Mouse (Mus musculus): ENCODE data around the gene Klhdc7a. TPM values are rescaled to one million over a fixed set of nuclear protein-coding genes. Genes with fewer than 3 reads are reported as not detected.
"Not testable (repeated sequence)": the region's sequence is repeated elsewhere in the genome, so short reads cannot be mapped to it uniquely, and the experiment has no call there.

Klhdc7a gene
- total RNA-seq (2021) = 1 to 10 TPM in 1 of 2 experiments, under 1 TPM in 1; 0.81 to 1.9 TPM

DNA sequence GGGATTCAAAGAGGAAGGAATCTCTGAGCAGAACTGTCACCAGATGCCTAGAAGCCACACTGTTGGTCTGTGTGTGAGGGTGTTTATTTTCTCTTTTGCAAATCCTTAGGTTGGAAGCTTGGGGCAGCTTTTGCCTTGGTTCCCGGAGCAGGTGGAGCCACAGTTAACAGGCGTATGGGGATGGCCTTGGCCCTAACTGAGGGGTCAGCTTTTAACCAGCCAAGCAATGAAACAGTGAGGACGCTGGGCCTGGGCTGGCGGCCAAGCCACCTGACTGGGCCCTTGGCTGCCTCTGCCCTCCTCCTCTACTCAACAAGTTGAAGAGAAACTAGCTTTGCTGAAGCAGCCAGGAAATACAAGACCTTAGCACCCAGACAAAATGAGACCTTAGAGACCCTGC, at the start of gene Klhdc7a:
Gene Klhdc7a (minus strand): TSS at position 105 of the 400 bp plus-strand sequence.
- DNase-seq = peak; percentile 86
- intact Hi-C loops (cut with DNase I) = no loop called here

DNA sequence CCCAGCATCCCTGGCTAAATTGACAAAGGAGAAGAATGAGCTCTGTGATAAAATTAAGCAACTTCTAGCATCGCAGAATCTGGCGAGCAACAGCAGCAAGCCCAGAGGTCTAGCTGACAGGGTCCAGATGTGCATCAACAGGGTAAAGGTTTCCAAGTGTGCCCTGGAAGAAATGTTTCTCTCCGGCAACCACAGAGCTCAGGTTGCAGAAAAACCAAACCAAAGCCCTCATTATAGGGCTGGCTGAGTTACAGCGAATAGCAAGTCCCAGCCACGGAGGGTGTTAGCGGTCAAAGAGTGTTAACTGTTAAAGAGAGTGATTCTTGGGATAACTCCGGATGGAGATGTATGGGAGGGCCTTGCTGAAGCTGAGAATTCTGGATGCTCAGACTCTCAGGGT, 48.1 kb upstream of the Klhdc7a start:
- intact Hi-C loops (cut with DNase I) = no loop called here
- no peak for DNase-seq

- no peak for DNase-seq
- intact Hi-C loops (cut with DNase I) = no loop called here
Observed at GRCm38 (mm10) chr4:140010728-140011470, 43.1 kb upstream of the Klhdc7a start.

- intact Hi-C loops (cut with DNase I) = no loop called here
- DNase-seq = no peak
Observed at GRCm38 (mm10) chr4:140004932-140005331, 37.1 kb upstream of the Klhdc7a start.

DNA sequence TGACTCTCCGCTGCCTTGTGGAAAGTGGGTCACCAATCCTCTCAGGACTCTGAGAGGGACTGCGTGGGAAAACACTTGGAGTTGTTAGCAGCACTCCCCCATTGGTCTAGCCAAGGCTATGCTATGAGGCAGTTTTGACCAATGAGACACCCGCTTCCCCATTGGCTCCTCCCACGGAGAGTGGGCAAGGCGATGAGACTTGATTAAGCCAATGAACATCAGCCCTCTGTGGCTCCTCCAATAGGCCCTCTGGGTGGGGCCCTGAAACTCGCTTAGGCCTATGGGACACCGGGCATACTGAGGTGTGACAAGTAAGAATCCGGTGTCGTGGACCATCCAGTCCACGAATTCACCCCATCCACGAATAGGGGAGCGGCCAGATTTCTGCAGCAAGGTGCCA, 36.3 kb upstream of the Klhdc7a start:
- intact Hi-C loops (cut with DNase I) = no loop called here
- DNase-seq = no peak

DNA sequence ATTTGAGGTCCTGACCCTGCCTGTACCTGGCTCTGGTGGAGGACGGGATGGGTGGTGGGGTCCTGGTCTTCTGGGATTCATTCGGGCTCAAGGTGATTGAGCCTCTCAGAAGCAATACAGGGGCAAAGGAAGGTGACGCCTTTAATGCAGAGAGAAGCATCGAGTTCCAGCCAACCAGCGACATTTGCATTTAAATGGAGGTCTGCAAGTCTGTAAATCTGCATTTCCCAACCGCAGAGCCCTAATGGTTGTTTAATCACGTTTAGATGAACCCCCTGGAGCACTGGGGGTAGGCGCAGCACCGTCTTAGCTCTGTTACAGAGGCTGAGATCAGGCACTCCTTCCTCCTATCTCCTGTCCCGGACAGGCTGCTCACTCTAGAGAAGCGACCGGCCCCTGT, 34.2 kb upstream of the Klhdc7a start:
- intact Hi-C loops (cut with DNase I) = no loop called here
- DNase-seq = no peak

- intact Hi-C loops (cut with DNase I) = no loop called here
- DNase-seq = no peak
Observed at GRCm38 (mm10) chr4:140000911-140001310, 33.1 kb upstream of the Klhdc7a start.

DNA sequence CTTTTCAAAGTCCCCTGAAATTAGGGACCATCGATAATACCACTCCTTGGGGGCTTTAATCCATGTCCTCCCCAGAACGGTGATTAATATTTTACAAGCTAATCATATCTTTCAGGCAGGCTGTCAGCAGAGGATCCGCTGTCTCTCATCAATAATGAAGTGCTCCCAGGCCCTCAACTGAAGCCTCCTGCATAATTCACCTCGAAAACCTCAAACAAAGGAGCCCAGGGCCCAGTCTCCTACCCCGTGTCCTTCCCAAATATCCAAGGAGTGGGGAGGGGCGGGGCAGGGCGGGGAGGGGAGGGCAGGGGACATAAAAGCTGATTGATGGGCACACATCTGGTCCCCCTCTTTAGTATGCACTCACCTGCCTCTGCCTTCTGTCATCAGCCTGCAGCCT, 31.2 kb upstream of the Klhdc7a start:
- intact Hi-C loops (cut with DNase I) = no loop called here
- no peak for DNase-seq

GRCm38 (mm10) chr4:139995659-139996058, 27.8 kb upstream of the Klhdc7a start:
- intact Hi-C loops (cut with DNase I) = no loop called here
- no peak for DNase-seq

DNA sequence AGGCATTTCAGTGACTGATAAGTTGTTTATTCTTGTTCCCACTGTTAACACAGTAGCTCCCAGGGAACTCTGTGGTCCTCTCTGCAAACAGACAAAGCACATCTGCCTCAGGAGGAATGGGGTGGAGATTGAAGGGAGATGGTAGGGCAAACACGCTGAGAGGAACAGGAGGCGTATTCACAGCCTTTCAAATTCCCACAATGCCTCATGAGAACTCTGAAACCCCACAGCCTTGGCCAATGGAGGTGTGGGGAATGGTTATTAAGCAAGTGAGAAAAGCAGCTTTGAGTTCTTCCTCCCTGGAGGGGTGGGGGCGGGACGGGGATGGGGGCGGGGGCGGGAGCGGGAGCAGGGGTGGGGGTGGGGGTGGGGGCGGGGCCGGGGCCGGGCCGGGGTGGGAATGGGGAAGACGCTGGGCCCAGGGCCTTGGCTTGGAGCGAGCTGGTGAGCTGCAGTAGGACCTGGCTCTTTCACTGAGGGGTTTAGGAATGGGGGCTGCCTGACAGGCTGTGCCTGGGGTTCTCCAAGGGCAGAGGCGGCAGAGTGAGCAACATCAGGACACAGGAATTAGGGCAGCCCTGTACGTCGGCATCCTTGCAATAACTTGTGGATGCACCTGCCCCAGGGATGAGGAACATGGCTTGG, 25.4 kb upstream of the Klhdc7a start:
- DNase-seq = no peak
- intact Hi-C loops (cut with DNase I) = no loop called here

DNA sequence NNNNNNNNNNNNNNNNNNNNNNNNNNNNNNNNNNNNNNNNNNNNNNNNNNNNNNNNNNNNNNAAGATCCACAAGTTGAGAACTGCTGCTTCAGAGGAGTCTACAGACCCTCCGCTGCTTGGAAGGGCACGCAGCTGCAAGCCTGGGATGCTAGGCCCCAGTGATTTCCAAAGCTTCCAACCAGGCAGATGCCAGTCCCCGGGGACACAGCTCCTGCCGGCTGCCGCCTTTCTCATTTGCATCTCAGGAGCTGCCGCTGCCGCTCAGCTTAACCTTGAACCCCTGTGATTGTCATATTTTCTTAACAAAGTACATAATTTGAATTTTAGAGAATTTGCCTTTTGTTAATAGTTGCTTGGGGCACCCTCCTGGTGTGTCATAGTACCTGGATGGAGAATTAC, 19.1 kb upstream of the Klhdc7a start:
- DNase-seq = no peak
- intact Hi-C loops (cut with DNase I) = no loop called here

GRCm38 (mm10) chr4:139978716-139979115, 10.9 kb upstream of the Klhdc7a start:
- intact Hi-C loops (cut with DNase I) = no loop called here
- DNase-seq = no peak

DNA sequence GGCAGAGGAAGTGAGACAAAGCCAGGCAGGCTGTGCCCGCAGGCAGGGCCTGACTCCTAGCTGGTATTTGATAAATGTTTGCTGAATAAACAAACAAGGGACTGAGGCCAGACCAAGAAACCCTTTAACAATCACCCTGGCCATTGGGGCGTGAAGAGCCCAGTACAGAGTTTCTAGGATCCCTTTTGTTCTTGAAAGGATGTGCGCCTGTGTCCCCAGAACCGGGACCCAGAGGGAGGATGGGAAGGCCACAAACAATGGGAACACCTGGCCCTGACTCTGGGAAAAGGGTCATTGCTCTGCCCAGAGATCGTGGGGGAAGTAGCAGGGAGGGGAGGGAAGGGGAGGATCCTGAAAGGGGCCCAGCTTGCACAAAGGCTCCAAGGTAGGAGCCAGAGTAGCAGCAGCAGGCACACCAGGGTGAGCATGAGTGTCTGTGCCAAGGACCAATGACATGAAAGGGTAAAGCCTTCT, 9.5 kb upstream of the Klhdc7a start:
- intact Hi-C loops (cut with DNase I) = no loop called here

DNA sequence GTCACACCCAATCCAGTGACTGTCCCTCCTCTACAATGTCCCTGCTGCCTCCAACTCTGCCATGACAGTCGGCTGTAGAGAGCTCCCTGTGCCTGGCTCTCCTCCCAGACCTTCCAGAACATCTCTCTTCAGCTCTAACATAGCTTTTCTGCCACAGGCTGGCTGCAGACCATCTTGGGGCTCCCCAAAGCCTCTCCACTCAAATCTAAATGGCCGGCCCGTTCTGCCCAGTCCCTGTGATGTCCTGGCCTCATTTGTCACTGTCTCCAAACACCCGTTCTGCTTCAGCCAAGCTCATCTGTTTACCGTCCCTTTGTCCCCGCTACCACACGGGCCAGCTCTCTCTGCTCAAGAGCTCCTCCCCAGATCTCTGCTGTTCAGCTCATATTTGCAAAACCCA, 6.7 kb upstream of the Klhdc7a start:
- intact Hi-C loops (cut with DNase I) = no loop called here
- no peak for DNase-seq

More for the DNA sequence above, 9.5 kb upstream of the Klhdc7a start:
- DNase-seq = no peak

DNA sequence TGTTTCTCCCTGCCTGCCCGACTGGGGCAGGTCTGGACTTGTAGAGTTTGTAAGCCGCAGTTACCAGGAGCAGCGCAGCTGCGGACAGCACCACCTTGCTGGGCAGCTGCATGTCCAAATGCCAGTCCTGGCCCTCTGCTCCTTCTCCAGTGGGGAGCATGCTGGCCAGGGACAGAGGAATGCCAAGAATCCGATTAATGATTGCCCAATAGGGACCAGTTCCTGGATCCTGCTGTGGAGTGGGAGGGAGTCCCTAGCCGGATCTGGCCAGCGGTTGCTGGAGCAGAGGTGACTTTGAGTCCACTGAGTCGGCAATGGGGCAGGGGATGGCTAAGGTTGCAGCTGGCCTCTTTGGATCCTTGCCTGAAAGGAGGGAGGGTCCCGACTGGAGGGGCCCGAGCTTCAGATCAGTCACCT, 343 bp downstream of the Klhdc7a start:
- intact Hi-C loops (cut with DNase I) = no loop called here

DNA sequence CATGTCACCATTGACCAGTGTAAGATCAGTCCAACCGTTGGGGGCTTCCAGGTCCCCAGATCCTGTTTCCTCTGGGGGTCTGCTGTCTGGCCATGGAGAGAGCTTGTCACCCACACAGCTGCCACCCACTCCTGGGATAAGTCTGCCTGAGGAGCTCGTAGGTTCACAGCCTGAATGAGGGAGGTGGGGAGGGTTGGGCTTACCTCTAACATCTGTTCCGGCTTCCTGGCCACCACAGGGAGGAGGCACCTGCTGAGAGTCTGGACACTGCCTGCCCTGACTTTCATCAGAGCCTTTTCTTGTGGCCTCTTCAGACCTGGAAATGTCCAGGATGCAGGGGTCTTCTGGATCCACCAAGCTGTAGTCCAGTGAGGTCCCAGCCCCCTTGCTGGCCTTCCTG, 845 bp downstream of the Klhdc7a start:
- DNase-seq = no peak
- intact Hi-C loops (cut with DNase I) = no loop called here

More for the DNA sequence above, 343 bp downstream of the Klhdc7a start:
- DNase-seq = peak; percentile 66 to 76

DNA sequence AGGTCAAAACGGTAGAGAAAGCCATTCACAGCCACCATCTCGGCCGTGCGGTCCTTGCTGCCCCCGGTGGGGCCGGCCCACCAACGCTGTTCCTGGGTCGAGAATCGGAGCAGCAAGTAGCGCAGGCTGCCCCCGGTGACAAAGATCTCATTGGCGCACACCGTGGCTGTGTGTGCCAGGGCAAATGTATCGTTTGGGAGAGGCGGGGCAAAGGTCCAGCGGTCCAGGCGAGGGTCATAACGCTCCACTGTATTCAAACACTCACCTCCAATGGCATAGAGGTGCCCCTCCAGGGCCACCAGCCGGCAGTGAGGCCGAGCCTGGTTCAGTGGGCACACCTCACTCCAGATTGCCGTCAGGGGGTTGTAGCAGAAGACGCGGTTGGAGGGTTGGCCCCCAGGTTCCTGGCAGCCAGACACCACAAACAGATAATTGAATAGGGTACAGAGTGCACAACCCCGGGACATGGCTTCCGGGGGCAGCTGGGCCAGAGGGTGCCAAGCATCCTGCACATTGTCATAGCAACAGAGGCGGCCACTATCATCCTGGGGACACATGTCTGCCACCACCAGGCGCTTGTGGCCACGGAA, 2.1 kb downstream of the Klhdc7a start:
- DNase-seq = no peak
- intact Hi-C loops (cut with DNase I) = no loop called here

DNA sequence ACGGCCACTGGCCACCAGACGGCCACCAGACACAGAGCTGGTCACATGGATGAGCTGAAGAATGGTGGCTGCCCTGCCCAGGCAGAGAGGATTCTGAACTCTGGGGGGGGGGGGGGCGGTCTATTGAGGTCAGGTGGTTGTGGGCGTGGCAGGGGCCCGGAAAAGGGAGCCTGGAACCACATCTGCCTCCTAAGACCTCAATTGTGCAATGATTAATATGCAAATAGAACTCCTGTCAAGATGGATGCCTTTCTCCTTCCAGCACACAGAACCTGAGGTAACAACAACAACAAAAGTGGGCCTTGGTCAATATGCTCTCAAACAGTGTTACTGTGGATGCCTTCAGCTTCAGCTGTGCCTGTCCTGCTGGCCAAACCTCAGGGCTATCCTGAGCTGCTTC, 3.4 kb downstream of the Klhdc7a start:
- intact Hi-C loops (cut with DNase I) = no loop called here

GRCm38 (mm10) chr4:139963911-139964310, 3.9 kb downstream of the Klhdc7a start:
- intact Hi-C loops (cut with DNase I) = no loop called here
- no peak for DNase-seq

More for the DNA sequence above, 3.4 kb downstream of the Klhdc7a start:
- no peak for DNase-seq

DNA sequence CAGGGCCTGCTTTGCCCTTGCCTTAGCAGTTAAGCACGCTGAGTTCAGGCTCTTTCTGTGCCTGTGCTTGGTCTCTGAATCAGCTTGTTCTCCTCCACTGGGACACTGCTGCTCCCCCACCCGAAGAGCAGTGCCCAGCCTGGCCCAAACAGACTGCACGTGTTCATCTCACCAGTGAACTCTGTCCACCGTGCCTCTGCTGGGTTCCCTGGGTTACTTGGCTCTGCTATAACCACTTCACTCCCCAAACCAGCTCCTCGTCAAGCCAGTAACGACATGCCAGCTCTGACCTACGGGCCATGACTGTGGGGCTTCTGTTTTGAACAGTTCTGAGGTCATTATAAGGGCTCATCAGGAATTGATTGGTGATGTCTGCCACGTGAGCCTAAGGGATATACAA, 4.8 kb downstream of the Klhdc7a start:
- intact Hi-C loops (cut with DNase I) = no loop called here
- no peak for DNase-seq

DNA sequence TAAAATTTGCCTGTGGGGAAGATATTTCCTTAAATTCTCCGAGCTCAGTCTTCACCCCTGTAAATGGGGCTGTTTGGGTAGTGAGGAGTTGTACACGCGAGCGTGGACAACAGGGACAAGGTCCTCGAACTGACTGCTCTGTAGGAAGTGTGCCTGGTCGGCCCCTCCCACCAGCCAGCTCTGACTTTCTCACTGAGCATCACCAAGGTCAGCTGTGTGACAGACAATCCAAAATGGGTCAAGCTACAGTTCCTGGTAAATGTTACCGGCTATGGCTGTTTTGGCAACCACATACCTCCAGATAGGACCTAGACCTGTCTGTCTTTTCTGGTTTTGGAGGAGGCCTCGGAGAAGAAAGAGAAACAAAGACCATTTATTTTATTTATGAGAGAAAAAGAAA, 6.0 kb downstream of the Klhdc7a start:
- intact Hi-C loops (cut with DNase I) = no loop called here
- no peak for DNase-seq

DNA sequence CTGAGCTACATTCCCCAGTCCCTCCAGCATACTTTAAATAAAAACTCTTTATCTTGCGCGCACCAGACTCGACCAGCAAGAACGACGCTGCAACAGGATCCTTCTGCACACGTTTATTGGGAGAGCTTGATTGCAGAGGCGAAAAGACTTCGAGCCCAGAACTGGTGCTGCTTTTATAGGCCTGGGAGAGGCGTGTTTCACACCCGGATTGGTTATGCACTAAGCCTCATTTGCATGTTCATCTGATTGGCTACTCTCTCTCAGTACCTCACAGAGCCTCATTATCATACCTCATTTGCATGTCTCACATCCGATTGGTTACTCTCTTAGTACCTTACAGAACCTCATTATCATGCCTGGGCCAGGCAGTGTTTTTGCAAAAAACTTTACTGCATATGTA, 6.5 kb downstream of the Klhdc7a start:
- DNase-seq; intact Hi-C loops (cut with DNase I): not testable (repeated sequence)

All from heart, postnatal 10 days (tissue).